Mouse (Mus musculus) frontal cortex, postnatal 14 days (tissue): ENCODE results near the gene Babam2.

Experiments used
- DNase-seq, 2 experiments: peaks; one replicate each; pipeline ENCODE4 v3.0.0; 2022; ENCODE audit warnings: low spot score in 2 of 2

Gene Babam2

DNA sequence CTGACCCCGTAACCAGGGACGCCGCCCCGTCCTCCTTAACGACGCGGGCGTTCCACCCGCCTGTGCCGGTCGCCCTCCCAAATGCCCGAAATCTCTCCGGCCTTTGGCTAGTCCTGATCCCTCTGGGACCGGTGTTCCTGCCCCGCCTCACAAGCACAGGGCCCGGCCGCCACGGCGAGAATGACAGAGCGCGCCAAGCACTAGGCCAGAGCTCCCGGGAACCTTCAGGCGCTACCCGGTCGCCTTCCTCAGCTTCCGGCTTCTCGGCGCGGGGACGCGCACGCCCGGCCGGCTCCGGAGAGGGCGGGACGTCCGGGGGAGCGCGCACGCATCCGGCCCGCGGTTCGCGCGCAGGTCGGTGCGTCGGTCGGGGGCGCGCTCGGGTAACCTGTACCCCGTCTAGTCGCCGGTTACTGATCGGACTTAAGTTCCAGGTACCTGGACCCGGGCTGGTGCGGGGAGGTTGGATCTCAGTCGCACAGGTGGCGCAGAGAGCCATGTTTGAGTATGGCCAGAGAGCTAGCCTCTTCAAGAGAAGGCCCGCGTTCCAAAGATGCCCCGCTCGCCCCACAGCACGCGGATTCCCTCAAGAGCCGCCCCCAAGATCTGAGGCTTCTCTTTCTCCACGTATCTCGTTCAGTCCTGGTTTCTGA is at the start of gene Babam2:
Babam2 (plus strand) TSS at position 41 of the 653 bp plus-strand sequence.
- DNase-seq: peak; percentile 82

DNA sequence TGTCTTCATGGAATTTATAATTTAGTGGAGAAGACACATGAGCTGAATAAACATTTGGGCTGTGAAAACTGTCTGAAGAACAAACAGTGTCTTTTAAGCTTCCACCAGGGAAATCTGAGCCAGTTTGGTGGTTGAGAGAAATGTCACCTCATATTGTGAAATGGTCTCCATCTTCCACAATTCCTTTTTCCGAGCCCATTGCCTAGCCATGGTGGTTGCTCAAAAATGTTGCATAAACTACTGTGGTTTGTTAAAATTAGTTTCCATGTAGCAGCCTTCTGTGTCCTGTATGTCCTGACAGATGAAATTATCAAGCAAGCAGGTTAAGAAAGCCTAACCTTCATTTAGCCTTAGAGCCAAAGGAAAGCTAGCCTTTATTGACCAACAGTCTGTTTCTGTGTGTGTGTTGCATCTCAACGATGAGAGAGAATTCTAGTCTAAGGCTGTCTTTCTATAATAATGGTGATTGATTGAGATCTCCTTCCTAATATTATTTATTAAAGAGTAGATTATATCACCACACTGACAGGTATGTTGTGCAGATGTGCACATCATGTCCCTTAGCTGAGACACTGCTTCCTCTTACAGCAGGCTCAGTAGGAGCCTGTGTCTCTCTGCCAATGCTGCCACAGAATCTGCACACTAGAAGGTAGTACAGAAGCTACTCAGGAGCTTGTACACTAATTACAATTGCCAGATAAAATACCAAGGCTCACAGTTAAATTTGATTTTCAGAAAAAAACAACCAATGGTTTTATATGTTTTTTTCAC is 46.8 kb upstream of the Babam2 start:
- no peak for DNase-seq

DNA sequence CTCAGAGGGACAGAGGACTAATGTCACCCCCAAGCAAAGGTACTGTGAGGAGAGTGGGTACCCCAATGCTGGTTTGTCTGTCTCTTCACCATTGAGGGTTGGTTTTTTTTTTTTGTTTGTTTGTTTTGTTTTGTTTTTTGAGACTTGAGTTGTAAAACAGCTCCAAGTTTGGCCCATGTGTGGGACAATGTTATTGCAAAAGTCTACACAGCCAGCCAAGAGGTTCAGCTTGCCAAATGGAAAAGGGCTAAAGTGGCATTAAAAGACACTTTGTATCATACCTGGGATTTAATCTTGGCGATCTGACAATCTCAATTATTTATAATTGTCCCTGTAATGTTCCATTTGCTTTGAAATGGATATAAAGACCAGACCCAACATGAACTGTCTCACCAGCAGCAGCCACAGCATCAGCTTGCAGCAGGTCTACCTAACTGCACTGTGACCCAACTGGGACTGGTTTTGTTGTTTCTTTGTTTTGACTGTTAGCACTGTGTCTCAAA is 41.7 kb upstream of the Babam2 start:
- no peak for DNase-seq

DNA sequence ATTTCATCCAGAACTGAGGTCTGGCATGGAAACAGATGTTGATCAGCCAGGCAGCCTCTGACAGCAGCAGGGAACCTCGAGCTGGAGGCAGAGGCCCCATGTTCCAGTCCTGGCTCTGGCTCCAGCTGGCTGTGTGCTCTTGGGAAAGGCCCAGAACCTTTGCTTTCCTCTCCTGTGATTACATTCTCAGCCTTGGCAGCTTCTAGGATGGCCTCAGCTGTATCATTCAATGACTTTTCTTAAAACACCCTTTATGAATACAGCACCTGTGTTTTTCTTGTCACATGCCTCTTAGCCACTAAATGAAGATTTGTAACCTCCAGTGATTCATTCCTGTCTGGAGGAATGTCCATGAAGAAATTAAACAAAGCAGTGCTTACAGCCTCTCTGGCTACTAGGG is 31.3 kb upstream of the Babam2 start:
- no peak for DNase-seq

GRCm38 (mm10) chr5:31668325-31668968 is 29.0 kb upstream of the Babam2 start:
- no peak for DNase-seq

- no peak for DNase-seq
Measured at GRCm38 (mm10) chr5:31669984-31670383, 27.5 kb upstream of the Babam2 start.

GRCm38 (mm10) chr5:31671137-31671536 is 26.3 kb upstream of the Babam2 start:
- no peak for DNase-seq

DNA sequence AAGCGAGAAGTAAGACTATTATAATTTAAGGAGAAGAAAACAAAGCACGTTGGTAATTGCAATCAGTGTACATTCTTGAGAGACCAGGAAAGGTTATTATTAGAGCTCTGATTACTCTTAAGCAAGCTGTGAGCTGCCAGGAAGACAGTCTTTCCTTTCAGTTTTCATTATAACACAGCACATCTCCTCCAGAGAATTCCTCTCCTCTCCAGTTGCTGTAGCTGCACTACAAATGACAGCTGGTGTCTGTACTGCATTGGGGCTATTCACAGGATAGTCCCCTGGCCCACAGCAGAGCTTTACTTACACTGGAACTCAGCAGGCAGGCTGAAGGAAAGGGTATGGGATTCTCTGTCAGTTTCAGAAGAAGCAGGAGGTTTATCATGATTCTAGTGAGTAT is 24.1 kb upstream of the Babam2 start:
- no peak for DNase-seq

GRCm38 (mm10) chr5:31678000-31678399 is 19.5 kb upstream of the Babam2 start:
- no peak for DNase-seq

DNA sequence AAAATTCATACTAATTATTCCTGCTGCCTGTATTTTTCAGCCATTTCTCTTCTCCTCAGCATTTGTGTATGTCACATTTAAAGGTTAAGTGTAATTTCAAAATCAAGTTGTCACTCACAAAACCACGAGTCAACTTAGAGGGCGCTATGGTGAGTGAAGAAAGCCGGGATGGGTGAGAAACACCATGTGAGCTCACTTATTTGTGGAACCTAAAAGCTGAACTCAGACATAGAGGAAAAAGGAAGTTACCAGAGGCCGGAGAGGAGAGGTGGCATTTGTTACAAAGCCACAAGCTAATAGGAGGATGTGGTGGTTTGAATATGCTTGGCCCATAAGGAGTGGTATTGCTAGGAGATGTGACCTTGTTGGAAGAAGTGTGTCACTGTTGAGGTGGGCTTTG is 17.3 kb upstream of the Babam2 start:
- DNase-seq: no peak

- DNase-seq: no peak
Measured at GRCm38 (mm10) chr5:31682305-31682704, 15.2 kb upstream of the Babam2 start.

DNA sequence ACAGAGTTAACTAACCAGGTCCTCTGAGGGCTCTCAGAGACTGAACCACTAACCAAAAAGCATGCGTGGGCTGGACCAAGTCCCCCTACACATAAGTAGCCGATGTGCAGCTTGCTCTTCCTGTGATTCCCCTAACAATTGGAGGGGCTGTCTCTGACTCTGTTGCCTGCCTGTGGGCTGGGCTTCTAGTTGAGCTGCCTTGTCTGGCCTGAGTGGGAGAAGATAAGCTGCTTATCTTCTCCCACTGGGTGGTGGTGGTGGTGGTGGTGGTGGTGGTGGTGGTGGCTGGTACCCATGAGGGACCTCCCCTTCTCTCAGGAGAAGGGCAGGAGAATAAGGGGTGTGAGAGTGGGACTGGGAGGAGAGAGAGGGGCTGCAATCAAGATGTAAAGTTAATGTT is 11.4 kb upstream of the Babam2 start:
- DNase-seq: no peak

GRCm38 (mm10) chr5:31687972-31688371 is 9.5 kb upstream of the Babam2 start:
- no peak for DNase-seq

DNA sequence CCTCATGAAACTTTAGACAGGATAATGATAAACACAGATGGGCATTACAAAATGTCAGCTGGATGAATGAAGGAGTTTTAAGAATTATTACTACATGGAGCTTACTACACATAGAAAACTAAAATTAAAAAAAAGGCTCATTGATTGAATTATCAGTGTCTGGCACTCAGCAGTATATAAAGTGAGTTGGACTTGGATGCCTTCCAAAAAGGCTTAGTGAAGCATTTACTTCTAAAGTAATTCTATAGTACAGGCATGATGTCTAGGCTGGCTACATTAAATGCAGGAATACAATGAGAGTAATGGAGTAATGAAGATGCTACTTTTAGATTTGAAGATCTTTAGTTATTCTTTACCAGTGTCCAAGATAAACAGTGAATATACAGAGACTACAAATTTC is 4.3 kb upstream of the Babam2 start:
- DNase-seq: no peak

- no peak for DNase-seq
Measured at GRCm38 (mm10) chr5:31696971-31697643, 377 bp upstream of the Babam2 start, which contains the start of gene Rbks. Rbks (minus strand) TSS chr5:31697627.

- DNase-seq: peak; percentile 75 to 81
Measured at GRCm38 (mm10) chr5:31698297-31698726, 828 bp downstream of the Babam2 start.

GRCm38 (mm10) chr5:31698931-31699330 is 1.4 kb downstream of the Babam2 start:
- DNase-seq: no peak

- DNase-seq: no peak
Measured at GRCm38 (mm10) chr5:31699397-31699796, 1.9 kb downstream of the Babam2 start.

DNA sequence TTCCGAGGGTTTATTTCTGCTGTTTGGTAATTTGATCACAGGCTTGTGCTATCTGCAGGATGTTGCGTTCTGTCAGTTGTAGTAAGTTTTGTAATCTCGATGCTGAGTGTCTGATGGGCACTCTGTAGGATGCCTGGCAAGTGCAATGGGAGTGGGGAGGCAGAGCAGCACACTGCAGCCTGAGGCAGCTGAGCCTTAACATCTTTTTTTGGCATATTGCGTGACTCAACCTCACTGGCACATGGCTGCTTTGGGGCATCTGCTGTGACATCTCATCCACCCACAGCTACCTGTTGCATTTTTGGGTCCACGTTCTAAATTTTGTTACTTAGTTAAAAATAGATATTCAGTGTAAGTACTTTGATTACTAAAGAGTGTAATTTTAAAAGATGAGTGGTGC is 7.5 kb downstream of the Babam2 start:
- DNase-seq: peak; percentile 30 to 38

- DNase-seq: no peak
Measured at GRCm38 (mm10) chr5:31706826-31707225, 9.3 kb downstream of the Babam2 start.

DNA sequence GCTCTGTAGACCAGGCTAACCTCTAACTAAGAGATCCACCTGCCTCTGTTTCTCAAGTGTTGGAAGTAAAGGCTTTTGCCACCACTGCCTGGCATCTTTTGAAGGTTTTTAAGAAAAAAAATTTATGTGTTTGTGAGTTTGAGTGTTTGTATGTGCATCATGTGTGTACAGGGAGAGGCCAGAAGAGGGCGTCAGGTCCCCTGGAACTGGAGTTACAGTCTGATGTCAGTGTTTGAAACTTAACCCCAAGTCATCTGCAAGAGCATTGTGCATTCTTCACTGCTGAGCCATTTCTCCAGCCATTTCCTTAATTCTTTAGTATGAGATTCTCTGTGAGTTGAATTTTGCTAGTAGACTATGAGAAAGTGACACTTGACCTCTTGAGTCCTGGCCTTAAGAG is 11.9 kb downstream of the Babam2 start:
- DNase-seq: no peak

DNA sequence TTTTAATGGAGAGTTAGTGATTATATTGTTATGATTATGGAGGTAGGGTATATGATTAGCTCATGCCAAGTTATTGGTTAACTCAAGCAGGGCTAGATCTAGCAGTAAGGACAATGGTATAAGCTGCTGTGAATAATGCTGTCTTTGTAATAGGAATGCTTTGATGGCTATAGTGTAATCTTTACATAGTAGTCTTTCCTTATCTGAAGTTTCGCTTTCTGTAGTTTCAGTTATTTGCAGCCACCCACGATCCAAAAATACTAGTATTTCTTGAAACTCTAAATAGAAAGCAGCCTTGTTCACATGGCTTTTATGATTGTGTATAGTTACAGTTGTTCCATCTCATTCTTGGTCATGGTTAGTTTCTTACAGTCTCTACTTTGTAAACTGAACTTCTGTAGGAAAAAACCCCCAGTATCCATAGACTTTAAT is 15.8 kb downstream of the Babam2 start:
- DNase-seq: no peak
